Mouse (Mus musculus): ENCODE measurements around the gene Peg10.
"Not testable (repeated sequence)": the region's sequence is repeated elsewhere in the genome, so short reads cannot be mapped to it uniquely, and the experiment has no call there.

The Peg10 gene

DNA sequence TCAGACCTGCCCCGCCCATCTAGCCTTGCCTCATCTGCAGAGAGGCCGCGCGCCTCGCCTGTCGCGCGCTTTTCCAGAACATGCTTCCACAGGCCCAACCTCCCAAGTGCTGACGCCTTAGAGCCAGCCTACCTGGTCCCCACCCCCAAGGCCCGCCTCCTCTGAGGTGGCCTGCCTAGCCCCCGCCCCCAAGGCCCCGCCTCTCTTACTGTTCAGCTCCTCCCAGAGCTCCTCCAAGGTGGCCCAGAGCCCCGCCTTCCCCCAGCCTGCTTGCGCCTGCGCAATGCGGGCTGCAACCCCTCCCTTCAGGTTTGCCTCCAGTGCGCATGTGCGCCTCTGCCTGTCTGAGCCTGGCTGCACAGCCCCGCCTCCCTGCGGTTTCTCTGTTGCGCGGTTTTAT is 2.0 kb downstream of the Peg10 start:
- DNase-seq (ENCODE audit: low spot score in 2 of 2) = peak; percentile 92

- DNase-seq (ENCODE audit: low spot score in 2 of 2) = no peak
These were observed 4.2 kb downstream of the Peg10 start for GRCm38 (mm10) chr6:4751355-4751754.

- DNase-seq (ENCODE audit: low spot score in 2 of 2) = no peak
These were observed 7.2 kb downstream of the Peg10 start for GRCm38 (mm10) chr6:4754286-4754685.

- DNase-seq (ENCODE audit: low spot score in 2 of 2) = no peak
These were observed 7.8 kb downstream of the Peg10 start for GRCm38 (mm10) chr6:4754886-4755285.

GRCm38 (mm10) chr6:4761415-4762142 is 14.5 kb downstream of the Peg10 start:
- DNase-seq (ENCODE audit: low spot score in 2 of 2) = not testable (repeated sequence)

GRCm38 (mm10) chr6:4762252-4762651 is 15.1 kb downstream of the Peg10 start:
- no peak for DNase-seq (ENCODE audit: low spot score in 2 of 2)

DNA sequence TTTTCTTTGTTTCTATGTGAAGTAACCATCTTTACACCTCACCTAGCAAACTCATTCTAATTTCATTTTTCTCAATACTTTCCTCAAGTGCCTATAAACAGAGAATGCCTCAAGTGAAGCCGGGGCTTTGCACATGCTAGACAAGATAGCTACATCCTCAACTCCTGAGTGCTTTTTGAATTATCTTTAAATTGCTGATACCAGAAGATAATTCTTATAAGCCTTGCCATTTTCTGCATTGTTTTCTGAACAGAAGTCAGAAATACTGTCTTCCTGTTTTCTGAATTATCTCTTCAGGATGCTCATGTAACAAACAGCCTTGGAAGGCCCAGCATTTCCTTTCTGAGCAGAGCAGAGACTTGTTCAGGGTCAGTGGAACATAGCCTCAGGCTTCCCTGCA is 49.2 kb downstream of the Peg10 start:
- no peak for DNase-seq (ENCODE audit: low spot score in 2 of 2)

DNA sequence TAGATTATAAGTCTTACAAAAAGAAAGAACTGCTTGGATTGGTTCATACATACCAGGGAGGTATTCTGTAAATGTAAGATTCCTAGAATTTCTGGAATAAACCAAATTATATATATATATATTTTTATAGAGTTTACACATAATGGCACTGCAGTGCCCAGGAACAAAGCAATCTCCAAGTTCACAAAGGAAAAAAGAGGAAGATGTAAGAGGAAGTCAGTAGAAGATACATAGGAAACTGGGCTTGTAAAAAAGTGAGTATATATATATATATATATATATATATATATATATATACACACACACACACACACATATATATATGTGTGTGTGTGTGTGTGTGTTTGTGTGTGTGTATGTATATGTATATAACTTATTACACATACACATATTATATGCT is 50.2 kb downstream of the Peg10 start:
- not testable (repeated sequence) for DNase-seq (ENCODE audit: low spot score in 2 of 2)

DNA sequence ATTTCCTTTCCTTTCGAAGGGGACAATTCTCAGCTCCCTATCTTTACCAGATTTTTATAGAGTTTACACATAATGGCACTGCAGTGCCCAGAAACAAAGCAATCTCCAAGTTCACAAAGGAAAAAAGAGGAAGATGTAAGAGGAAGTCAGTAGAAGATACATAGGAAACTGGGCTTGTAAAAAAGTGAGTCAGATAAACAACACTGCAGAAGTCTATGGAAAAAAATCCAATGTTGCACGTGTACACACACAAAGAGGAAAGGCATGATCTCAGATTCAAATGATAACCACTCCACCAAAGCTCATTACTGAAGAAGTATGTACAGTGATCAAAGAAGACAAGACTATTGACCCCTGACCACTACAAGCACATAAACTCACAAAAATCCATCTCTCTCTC is 51.3 kb downstream of the Peg10 start:
- DNase-seq (ENCODE audit: low spot score in 2 of 2) = no peak

DNA sequence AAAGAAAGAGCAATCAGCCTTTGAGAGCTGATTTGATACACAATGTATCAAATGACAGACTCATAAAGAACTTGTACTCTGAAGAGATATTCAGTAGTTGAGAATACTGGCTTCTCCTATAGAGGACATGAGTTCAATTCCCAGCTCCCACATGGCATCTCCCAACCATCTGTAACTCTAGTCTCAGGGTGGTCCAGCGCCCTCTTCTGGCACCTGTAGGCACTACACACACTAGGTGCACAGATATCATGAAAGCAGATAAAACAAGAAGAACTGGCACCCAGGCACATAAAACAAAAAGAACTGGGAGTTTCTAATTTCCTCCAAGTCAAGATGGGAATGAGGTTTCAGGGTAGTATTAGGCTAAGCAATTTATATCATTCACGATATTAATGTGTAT is 52.3 kb downstream of the Peg10 start:
- DNase-seq (ENCODE audit: low spot score in 2 of 2) = no peak

GRCm38 (mm10) chr6:4806981-4807380 is 59.9 kb downstream of the Peg10 start:
- DNase-seq (ENCODE audit: low spot score in 2 of 2) = no peak

All from frontal cortex, postnatal 36 days (tissue).